Mouse (Mus musculus) right cerebral cortex, postnatal 25 days (tissue): ENCODE measurements around the gene Zfp3.
"Not testable (repeated sequence)": the region's sequence is repeated elsewhere in the genome, so short reads cannot be mapped to it uniquely, and the experiment has no call there.

Source experiments
- DNase-seq: peaks from one replicate; pipeline ENCODE4 v3.0.0; 2022

The Zfp3 gene

DNA sequence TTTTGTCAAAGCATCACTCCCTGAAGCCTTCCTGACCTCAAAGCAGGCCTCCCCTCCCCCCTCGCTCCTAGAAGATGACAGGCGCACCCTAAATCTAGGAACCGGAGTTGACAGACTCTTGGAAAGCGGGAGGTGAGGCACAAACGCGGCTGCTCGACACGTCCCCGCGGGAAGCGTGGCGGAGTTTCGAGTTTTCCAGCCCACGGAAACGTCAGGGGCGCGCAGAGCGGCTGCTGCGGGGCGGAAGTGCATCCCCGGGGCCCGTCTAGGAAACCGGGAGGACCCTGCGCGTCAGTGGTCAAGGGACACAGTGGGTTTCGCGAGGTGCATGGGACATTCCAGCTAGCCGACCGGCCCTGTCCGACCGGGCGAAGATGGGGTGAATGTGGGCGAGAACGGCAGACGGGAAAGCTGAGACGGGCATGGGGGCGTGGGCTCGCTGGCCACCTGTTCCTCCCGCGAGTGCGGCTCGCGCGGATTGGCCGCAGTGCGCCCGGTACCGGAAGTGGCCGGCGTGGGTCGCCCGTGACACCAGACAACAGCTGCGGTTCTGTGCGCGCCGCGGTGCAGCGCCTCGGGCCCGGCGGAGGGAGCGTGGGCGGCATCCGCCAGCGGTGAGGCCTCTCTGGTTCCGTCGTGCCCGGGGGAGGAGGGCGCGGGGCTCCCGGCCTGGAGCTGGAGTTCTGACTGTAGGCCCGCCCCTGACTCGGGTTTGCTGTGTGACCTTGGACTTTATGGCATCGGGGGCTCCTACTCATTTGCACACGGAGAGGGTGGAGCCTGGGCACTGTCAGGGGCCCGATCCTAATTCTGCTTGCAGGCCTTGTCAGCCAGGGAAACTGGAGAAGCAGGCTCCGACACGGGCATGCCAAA lies at the start of gene Zfp3:
Gene Zfp3, plus strand, starts transcription at position 274 of the 873 bp plus-strand sequence.
- peak; percentile 87 for DNase-seq

DNA sequence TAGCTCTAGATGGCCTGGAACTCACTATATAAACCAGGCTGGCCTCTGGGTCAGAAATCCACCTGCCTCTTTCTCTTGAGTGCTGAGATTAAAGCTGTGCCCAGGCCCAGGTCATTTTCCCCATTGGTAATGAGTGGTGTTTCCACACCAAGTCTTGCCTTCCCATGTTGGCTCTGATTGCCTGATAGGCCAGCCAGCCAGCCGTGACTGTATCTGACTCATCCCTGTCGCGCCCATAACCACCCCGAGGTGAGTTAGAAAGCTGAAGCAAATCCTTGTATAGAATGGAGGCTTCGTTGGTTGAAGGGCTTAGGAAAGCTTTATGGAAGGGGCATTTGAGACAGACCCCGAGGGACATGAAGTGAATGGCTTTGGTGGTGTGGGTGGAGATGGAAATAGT lies 48.2 kb upstream of the Zfp3 start:
- no peak for DNase-seq

DNA sequence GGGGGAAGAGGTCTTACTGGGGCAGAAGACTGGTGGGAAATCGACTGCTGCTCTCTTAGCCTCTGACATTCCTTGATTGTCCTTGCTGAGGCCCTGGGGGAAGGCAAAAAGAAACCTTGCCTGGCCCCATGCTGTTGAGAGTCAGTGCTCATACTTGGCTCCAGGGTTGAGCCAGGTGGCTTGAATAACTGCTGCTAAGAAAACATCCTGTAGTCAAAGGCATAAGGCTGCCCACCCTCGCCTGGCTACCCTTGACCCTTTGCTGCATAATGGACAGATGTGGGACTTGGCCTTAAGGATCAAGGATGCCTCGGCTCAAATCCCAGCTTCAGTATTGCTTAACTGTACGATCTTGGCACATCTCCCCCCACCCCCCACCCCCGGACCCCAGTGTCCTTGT lies 45.5 kb upstream of the Zfp3 start:
- DNase-seq, result no peak

DNA sequence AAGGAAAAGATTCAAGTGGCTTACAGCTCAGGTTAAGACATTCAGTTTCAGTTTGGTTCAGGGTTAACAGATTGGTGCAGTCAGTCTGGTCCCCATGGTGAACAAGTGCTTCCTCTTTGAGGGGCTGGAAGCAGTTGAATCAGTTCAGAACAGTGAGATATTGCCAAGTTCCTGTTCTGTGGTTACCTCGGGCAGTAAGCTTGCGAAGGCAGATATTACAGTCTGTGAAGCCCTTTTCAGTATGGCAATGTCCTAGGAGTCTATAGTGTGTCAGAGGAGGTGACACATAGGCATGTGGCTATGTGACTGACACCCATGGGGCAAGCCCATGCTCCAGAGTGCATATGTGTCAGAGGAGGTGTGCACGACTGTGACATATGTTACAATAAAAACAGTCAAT lies 43.4 kb upstream of the Zfp3 start:
- no peak for DNase-seq

DNA sequence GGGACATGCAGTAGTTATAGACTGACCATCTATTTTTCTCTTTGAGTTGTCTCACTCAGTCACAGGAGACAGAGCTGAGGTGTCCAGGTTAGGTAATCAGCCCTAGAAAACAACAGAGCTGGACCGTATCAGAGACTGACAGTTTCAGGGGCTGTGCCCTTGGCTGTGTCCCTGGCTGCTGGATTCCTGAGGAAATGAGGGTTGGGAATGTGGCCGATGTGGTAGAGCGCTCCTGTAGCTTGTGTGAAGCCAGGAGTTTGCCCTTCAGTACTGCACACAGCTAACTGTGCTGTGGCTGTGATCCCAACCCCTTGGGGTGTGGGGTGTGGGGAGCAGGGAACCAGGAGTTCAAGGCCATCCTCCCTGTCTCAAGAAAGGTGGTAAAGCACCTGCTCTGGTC lies 42.9 kb upstream of the Zfp3 start:
- DNase-seq, result no peak

DNA sequence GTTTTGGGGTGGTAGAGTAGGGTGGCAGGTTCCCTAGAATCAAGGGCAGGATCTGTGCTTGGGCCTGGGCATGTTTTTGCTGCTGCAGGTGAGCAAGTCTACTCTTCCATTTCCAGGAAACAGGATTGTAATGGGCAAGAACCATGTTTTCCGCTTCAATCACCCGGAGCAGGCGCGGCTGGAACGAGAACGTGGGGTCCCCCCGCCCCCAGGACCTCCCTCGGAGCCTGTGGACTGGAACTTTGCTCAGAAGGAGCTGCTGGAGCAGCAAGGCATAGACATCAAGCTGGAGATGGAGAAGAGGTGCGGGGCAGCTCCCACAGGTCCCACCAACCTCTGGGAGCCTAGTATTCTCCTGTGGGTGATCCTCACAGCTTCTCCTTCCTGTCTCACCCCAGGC lies 39.3 kb upstream of the Zfp3 start:
- no peak for DNase-seq

DNA sequence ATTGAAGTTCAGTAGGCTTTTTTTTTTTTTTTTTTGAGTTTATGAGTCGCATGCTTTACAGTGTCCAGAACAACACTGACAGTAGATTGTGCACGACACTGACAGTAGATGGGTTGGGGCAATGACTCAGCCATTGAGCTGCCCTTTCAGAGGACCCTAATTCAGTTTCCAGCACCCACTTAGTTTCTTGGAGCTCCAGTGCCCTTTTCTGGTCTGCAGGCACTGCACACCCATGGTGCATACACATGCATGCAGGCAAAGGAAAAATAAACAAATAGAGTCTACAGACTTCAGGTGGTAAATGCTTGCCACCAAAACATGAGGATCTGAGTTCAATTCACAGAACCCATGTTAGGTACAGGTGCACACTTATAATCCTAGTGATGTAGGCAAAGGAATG lies 37.4 kb upstream of the Zfp3 start:
- no peak for DNase-seq

DNA sequence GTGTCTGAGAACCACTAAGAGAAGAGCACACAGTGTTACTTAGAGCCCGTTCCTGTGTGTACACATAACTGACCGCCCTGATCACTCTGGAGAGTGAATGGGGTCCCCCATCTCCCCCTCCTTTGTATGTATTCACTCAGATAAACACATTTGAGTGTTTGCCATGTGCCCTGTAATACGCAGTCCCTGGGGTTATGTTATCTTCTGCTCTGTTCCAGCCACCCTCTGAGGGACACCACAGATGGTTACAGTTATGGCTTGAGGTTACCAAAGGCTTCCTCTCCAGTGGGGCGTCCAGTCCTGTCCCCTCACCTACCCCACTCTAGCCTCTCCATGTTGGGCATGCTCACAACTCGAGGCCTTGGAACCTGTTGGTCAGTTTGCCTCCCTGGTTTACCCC lies 36.6 kb upstream of the Zfp3 start:
- no peak for DNase-seq

DNA sequence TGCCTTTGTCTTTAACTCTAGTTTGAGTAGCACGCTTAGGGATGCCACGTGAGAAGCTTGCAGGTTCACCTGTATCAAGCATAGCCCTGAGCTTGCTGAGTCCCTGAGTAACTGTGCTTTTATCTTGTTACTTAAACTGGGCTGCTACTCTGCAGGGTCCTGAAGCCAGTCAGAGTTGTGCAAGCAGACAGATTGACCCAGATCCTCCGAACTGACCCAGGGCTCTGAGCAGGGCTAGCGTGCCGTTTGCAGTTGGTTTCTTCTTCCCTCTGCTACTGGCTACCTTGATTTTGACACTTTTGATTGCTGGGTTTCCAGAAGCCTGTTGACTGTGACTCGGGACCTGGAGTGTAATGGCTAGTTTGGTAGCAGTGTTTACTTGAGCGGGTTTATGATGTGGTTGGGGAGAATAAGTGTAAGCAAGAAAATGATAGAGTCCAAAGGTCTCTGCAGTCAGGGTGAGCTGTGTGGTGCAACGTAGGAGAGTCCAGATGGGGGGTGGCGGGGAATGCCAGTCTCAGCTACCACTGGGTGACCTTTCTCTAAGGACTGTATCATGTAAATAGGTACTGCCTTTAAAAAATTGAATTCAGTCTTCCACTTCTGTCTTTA lies 33.5 kb upstream of the Zfp3 start:
- no peak for DNase-seq

DNA sequence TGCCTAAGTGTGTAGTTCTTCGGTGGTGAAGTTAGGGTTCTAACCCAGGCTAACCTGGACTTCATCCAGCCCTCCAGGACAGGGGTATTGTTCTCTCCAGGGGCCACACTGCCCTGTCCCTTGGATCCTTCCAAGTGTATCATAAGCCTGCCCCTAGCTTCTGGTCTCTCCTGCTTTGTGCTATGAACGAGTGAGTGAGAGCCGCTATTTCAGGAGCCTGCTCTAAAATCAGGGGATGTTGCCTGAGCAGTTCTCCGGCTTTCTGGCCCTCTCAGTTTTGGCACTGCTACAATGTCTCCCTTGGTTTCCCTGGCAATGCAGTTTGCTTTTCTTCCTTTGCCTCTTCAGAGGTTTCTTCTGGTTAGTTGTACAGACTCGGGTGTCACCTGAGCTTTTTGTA lies 32.8 kb upstream of the Zfp3 start:
- peak; percentile 43 for DNase-seq

DNA sequence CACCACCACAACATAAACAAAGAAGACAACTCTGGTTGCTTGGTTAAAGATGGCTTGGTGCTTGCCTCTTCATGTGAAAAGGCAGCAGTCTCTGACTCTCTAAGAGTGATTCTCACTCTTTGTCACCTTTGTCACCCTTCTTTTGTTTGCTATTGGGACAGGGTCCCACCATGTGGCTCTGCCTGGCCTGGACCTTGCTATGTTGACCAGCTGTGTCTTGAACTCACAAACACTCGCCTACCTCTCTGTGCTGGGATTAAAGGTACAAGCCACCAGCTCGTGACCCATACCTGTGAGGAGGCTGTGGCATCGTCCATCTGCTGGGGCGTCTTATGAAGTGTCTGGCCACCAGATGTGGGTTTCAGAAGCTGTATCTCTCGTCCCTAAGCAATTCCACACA lies 30.8 kb upstream of the Zfp3 start:
- no peak for DNase-seq

DNA sequence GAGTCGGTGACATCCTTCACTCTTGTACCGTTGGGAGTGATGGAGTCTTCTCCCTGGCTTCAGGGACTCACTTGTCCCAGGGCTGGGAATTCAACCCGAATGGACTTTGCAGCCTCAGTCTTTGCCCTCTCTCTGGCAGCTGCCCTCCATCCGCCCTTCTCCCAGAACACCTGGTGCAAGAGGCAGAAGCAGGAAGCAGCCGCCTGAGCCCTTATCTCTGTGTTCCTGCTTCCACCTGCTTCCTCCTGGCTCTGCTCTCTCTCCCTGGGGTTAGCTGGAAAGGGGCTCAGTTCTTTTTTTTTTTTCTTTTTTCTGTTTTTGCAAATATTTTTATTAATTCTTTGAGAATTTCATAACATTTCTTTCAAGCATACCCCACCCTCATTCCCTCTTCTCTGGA lies 26.3 kb upstream of the Zfp3 start:
- DNase-seq, result no peak

DNA sequence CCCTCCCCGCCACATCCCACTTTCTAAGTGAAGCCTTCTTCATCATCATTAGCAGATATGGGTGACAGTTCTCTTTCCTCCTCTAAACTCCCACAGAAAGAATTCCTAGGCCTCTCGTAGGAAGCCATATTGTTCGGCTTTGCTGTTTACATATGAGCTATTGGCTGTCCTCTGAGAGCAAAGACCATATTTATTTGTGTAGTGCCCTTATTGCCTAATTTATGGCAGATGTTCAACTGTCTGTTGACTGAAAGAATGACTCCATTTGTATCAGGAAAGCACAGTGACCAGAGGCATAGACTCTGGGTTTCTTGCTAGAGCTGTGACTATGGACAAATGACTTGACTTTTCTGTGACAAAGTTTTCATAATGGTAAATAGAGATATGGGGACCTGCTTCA lies 22.4 kb upstream of the Zfp3 start:
- no peak for DNase-seq

DNA sequence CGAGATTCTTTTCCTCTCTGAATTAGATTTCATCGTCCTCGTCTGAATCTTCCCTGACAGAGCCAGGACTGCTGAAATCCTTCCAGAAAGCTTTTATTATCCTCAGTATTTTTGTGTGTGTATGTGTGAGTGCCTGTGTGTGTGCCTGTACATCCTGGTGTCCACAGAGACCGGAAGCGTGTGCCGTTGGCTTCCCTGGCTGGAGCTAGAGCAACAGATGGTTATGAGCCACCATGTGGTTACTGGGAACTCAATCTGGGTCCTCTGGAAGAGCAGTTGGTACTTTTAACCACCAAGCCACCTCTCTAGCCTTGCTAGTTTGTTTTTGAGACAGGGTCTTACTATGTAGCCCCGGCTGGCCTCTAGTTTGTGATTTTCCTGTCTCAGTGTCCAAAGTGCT lies 21.9 kb upstream of the Zfp3 start:
- DNase-seq, result no peak

DNA sequence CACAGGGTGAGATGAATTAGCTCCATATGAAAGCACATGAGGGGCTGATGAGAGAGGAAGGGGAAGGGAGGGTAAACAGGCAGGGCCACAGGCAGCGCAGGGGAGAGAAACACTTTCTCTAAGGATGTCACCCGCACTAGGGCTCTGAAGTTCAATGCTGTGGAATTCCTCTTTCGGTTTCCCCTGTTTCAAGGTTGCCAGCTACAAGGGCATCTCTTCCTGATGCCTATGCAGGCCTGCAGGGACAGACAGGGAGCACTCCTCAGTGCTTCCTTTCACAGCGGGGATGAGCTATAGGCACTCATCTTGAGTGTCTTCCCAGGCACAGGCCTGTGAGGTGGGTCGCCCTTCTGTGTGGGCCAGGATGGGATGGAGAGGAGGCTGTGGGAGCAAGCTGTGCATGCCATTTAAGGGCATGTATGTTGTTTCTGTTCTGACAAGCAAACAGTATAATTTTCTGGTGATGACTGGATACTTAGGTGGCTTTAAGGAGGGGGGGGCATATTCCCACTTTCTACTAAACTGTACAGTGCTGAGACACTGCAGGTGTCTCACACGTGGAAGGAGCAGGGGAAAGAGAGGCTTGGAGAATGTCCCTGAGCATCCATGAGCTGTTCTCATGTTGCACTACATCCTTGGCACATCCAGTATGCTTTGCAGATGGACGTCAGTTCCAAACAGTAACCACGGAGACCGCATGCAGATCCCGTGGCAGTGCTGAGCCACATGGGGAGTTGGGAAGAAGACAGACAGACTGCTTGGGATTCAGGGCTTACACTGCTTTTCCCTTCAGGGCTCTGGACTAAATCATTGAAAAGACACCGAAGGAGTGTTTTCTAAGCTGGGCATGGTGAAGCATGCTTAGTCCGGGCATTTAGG lies 21.2 kb upstream of the Zfp3 start:
- DNase-seq, result peak; percentile 21

DNA sequence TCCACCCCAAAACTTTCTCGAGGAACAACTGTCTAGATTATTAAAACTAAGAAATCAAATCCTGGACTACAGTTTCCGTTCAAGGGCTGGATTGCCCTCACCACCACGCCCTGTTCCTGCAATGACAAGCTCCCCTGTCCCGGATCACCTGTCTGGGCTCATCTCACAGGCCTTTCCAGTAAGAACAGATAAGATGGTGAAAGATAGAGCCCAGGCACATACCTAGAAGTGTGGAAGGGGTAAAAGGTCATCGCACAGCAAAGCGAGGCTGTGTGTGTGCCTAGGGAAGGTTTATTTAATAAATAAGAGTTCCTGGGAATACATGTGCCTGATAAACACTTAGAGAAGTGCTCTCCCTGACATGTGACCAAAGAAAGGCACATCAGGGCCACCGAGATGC lies 18.4 kb upstream of the Zfp3 start:
- DNase-seq, result no peak

DNA sequence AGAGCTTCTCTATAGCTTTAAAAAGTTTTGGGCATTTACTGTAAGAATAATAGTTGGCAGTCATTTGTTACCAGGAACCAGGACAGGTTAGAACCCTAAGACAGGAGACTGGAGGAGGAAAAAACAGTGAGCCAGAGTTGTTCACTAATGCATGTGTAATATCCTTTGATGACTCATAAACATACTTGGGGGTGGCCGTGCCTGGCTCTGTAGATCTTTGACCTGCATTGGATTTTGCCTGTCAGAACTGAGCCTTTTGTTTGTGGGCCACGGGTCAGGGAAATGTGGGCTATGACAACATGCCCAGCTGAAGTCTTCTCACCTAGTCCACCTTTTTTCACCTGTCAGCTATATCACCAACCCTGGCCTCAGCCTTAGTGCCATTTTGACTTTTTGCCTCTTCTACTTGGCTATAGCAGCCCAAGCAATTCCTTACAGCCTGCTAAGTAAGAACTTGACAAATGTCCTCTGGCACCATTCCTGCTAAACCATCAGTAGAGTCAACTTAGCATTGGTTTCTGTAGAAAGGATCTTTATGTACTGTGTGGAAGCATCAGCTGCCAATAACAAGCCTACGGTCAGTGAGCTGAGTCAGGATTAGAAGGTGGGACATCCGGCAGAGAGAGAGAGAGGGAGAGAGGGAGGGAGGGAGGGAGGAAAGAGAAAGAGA lies 16.0 kb upstream of the Zfp3 start:
- DNase-seq, result no peak

DNA sequence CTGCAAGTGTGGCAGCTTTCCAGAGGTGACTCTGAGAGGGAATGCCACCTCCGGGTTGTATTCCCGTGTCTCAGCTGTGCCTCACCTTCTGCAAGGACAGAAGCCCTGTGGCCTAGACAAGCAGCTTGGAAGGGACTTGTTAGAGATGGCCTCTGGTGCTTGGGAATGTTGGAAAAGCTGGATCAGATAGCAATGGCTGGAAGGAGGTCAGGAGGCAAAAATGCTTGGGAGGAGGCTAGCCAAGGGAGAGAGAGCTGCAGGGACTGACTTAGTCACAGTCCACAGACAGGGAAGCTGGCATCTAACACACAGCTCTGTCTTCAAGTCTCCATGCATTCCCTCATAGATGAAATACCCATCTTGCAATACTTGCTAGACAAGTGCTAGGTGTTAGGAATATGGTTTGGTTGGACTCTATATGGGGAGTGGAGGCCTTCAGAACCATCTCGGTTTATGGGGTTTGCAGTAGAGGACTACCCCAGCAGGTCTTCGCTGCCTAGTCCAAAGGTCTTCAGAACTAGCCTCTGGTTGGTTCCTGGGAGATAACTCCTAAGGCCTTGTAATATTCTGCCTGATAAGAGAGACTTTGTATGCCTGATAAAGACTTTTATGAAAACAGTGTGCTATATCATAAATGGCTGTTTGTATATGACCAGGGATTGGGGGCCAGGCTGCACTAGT lies 11.5 kb upstream of the Zfp3 start:
- DNase-seq, result no peak

DNA sequence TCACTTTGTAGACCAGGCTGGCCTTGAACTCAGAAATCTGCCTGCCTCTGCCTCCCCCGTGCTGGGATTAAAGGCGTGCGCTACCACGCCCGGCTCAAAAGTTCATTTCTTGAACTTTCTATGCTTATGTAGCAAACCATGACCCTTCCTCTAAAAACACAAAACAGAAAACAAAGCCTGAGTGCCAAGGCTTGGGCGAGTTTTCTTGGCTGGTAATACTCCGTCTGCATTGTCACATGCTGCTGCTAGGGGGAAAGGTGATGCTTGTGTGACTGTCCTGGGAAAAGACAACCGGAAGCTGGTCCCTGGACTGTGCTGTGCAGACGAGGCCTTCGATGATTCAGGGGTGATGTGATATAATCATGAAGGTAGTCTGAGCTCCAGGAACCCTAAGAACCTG lies 10.9 kb upstream of the Zfp3 start:
- DNase-seq, result no peak

DNA sequence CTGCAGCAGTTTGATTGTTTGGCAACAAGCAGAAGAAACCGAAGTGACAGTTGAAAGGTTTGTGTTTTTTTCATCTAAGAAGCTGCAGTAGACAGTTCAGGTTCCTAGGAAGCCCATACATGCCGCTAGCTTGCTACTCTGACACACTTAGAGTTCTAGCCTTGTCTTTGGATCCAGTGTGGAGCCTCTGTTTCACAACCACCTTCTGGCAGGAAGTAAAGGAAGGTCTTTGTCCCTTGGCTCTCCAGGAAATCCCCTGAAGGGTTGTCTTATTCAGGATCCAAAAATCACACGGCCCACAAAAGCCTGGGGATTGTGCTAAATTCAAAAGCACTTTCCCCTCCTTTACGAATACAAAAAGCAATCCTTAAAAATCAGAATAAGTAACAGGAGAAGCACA lies 9.5 kb upstream of the Zfp3 start:
- DNase-seq, result no peak

DNA sequence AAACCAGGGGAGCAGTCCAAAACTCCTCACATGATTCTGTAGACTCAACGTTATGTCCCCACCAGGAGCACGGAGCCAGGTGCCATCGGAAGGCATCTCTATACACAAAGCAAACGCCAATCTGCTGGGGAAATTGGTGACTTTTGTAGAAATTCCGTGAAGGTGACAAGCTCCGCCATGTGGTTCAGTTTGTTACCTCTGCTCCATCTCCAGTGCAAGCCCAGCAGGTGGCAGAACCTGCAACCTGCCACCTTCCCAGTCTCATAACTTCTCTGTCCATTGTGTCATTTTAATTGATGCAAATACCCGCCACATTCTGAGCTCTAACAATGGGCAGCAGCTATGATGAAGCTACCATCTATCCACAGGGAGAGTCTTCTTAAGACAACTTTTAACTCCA lies 9.1 kb upstream of the Zfp3 start:
- DNase-seq, result peak; percentile 10

DNA sequence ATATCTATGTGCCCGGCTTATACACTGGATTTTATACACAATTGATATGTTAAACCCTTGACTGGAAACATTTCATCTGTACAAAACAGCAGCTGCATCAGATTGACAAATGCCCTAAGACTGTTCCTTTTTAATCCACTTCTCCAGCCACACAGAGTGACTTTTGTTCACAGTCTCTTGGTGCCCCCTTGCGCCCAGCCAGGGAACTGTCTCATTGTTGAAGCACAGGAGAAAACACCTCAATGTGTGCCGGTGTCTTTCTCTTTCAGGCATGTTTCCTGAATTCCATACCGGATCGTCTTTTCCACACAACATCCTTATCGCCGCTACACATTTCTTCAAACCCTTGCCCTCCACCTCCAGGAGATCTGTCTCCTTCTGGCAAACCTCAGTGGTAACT lies 8.4 kb upstream of the Zfp3 start:
- DNase-seq, result peak; percentile 69

DNA sequence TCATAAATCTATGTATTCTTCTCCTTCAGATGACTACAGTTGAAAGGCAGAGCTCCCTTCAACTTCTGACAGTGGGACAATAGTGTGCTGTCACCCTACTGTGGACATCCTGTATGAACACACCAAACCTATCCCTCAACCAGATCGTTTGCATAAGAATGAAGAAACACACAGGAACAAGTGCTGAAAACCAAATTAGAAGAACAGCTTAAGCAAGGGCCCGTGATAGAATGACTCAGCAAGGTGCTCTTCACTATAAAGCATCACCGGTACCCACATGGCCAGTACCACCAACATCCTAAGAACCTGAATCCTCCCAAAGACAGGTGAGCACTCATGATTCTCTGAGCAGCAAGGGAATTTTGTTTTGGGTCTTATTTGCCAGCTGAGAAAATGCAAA lies 3.6 kb upstream of the Zfp3 start:
- not testable (repeated sequence) for DNase-seq
